Mouse (Mus musculus) liver, embryonic 14.5 days (tissue): ENCODE data around the gene Trp53rka. TPM values are rescaled to one million over a fixed set of nuclear protein-coding genes. Genes with fewer than 3 reads are reported as not detected.

Experiments
- ATAC-seq: fragments of 200-750 bp; cut with Nextera tagmentation; 2 replicates; pipeline ENCODE4 v1.8.0; 2017; ENCODE audit warnings: moderate number of reproducible peaks, mild to moderate bottlenecking, moderate library complexity; ENCODE audit not compliant: insufficient read depth
- DNase-seq, 3 experiments: peaks; one replicate each; pipeline ENCODE4 v3.0.0-alpha.2; 2012 to 2013; ENCODE audit warnings: low read depth in 3 of 3, low spot score in 3 of 3
- H3K27ac ChIP-seq: fragments of 300-500 bp; sonication (generic); 2 replicates; pipeline ENCODE4 v1.5.1; 2014; ENCODE audit warnings: moderate library complexity, mild to moderate bottlenecking, control low read depth, inconsistent platforms
- H3K27me3 ChIP-seq: fragments of 300-500 bp; sonication (generic); 2 replicates; pipeline ENCODE4 v1.6.1; 2014; ENCODE audit warnings: mild to moderate bottlenecking, low read length, moderate library complexity; ENCODE audit not compliant: control insufficient read depth, insufficient read depth
- H3K36me3 ChIP-seq: fragments of 300-500 bp; sonication (generic); replicated peaks from 2 replicates; pipeline ENCODE4 v1.6.1; 2014; ENCODE audit warnings: low read depth; ENCODE audit not compliant: control insufficient read depth, insufficient read depth
- H3K4me1 ChIP-seq, 2 experiments: fragments of 200-500 bp in 1 of 2; fragments of 300-500 bp in 1 of 2; sonication (generic) in 1 of 2; replicated peaks; 2 replicates each; pipeline ENCODE4 v1.6.1; 2012 to 2014; ENCODE audit warnings: antibody characterized with exemption in 1 of 2, inconsistent platforms in 1 of 2, low read length in 1 of 2; ENCODE audit not compliant: control insufficient read depth in 2 of 2, insufficient read depth in 2 of 2
- H3K4me2 ChIP-seq: fragments of 300-500 bp; sonication (generic); 2 replicates; pipeline ENCODE4 v1.6.1; 2014; ENCODE audit warnings: low read depth, mild to moderate bottlenecking, control low read depth, moderate library complexity
- H3K4me3 ChIP-seq, 2 experiments: fragments of 200-500 bp in 1 of 2; fragments of 300-500 bp in 1 of 2; sonication (generic) in 1 of 2; 2 replicates each; pipeline ENCODE4 v1.5.1; 2012 to 2014; ENCODE audit warnings: low read depth in 2 of 2, low read length in 2 of 2, mild to moderate bottlenecking in 2 of 2, control low read depth in 1 of 2, inconsistent platforms in 1 of 2, moderate library complexity in 1 of 2; ENCODE audit not compliant: insufficient read depth in 1 of 2
- H3K9ac ChIP-seq: fragments of 300-500 bp; sonication (generic); replicated peaks from 2 replicates; pipeline ENCODE4 v1.6.1; 2014; ENCODE audit warnings: mild to moderate bottlenecking, control low read depth, moderate library complexity
- H3K9me3 ChIP-seq: fragments of 300-500 bp; sonication (generic); 2 replicates; pipeline ENCODE4 v1.6.1; 2016; ENCODE audit warnings: low read length, mixed read lengths; ENCODE audit not compliant: control insufficient read depth
- CTCF ChIP-seq: IDR thresholded peaks from 2 replicates; pipeline ENCODE4 v1.5.1; 2016; ENCODE audit warnings: antibody characterized with exemption, low read depth, control low read depth
- EP300 ChIP-seq: IDR thresholded peaks from 2 replicates; pipeline ENCODE4 v1.6.1; 2016; ENCODE audit warnings: antibody characterized with exemption, low read depth
- WGBS: fragments of 180-500 bp; shearing (Covaris S2); extraction: QIAGEN DNeasy Blood & Tissue Kit; methylation state at CpG from one replicate; pipeline ENCODE4 v1.1.7; 2014; ENCODE audit not compliant: insufficient replicate concordance; 5-methylcytosine and 5-hydroxymethylcytosine counted together
- polyA plus RNA-seq, 2 experiments: library from polyadenylated mRNA; depleted of rRNA in 1 of 2; stranded (reverse) in 1 of 2; unstranded in 1 of 2; fragments of >200 nt; fragmentation: Nextera tagmentation in 1 of 2; extraction: Ambion mirVana in 1 of 2; gene quantifications; 2 replicates each; pipeline versions ENCODE4 v1.2.1 to v1.2.3; 2012 to 2014

Trp53rka gene
- 5.4 and 7.4 TPM in 2 replicates for polyA plus RNA-seq (2012; rRNA removed)
- polyA plus RNA-seq (2014; fragmentation: Nextera tagmentation; extraction: Ambion mirVana), result 7.8 and 8.8 TPM in 2 replicates

DNA sequence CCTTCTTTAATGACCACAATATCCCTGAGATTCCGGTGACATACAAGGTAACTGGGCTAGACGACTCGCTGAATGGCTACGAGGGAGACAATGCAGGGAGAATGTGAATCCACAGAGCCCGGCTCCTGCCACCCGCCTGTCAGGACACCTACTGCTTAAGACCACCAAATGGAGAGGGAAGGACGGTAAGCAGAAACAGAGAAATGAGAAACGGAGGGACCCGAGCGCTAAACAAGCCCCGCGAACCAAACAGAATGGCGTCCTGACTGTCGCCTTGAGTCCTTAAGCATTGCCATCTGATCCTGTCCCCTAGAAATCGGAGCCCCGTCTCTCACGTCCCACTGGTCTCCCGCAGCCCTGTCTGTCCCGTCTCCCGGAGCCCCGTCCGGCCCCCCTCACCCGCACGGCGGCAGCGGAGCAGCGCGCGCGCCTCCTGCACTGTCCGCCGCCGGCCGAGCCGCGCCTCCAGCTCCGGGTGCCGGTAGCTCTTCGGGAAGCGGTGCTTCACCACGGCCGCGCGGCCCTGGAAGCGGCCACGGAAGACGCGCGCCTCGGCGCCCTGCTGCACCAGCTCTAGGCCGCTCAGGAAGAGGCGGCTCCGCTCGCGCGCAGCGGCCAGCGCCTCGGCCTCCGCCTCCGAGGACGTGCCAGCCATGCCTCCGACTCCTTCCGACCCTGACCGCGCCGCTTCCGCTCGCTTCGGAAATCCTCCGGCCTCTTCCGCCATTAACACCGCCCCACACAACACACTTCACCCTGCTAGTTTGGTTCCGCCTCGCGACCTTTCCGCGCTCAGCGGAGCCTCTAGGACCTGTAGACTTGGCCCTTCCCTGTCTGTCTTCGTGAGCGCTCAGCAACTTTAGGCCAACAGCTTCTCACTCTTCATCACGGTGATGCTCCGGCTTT, at the start of gene Trp53rka:
Trp53rka (minus strand) TSS at position 677 of the 906 bp plus-strand sequence.
- H3K4me2 ChIP-seq, result peak within 1 kb of the TSS; percentile 67

DNA sequence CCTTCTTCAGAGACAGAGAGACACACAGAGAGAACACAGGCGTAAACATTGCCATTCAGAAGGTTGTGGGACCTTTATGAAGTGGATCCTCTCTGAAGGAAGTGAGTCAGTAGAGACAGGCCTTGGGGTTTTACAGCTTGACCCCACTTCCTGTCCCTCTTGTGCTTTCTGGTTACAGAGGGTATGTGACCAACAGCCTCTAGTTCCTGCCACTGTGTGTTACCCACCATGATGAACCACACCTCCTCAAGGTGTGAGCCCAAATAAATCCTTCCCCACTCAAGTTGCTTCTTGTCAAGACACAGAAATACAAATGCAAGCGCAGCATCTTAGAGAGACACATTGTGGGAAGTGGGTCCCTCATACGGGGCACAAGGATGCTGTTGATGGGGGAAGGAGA, 47.9 kb upstream of the Trp53rka start:
- 42% methylated on average over 3 of the region's 3 CpGs for WGBS

More for the DNA sequence above, at the start of gene Trp53rka:
- Histone ChIP-seq H3K27ac (no peak within 1 kb of the TSS), H3K9ac (peak within 1 kb of the TSS; percentile 56), H3K27me3 (no peaks in the 10 kb centered on the region), H3K4me3 (peak within 1 kb of the TSS; percentile 66 to 96), H3K4me1 (peaks cover 0 to 4% of the 10 kb centered on the region in 2 experiments; a peak in 2 of 4 replicates), H3K9me3 (no peaks in the 10 kb centered on the region), H3K36me3 (no peaks in the 10 kb centered on the region)
- ATAC-seq, result peak; percentile 84
- peak; percentile 42 to 47 (median 42) for DNase-seq
- TF ChIP-seq EP300 (no peak), CTCF (no peak)
- under 1% methylated on average over 79 of the region's 84 CpGs for WGBS

DNA sequence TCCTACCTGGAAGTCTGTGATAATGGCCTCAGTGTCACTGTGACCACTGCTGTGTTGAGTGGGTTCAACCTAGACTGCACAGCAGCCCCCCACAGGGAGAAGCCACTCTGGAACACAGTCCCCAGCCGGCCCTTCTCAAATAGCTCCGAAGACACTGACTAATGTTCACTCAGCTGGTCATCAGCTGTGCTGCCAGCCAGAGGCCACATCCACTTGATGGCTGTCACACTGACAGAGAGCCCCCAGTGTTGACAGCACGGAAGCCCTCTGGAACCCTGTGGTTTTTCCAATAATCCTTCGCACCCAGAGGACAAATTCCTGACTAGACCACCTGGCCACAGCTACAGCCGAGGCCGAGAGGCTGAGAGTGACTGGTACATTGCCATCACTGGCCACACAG, 40.7 kb upstream of the Trp53rka start:
- no peak overlapping the region for H3K4me3 ChIP-seq
- no peaks in the 10 kb centered on the region for H3K9me3 ChIP-seq
- H3K36me3 ChIP-seq, result no peaks in the 10 kb centered on the region
- WGBS, result 52% methylated on average over 6 of the region's 6 CpGs
- H3K4me1 ChIP-seq, result no peaks in the 10 kb centered on the region
- no peak overlapping the region for H3K4me2 ChIP-seq
- TF ChIP-seq CTCF, result no peak
- ATAC-seq (no peak), DNase-seq (no peak)
- no peaks in the 10 kb centered on the region for H3K27me3 ChIP-seq
- H3K27ac ChIP-seq, result no peak overlapping the region
- no peak overlapping the region for H3K9ac ChIP-seq

More for the DNA sequence above, 47.9 kb upstream of the Trp53rka start:
- ATAC-seq, result no peak
- no peaks in the 10 kb centered on the region for H3K4me1 ChIP-seq
- H3K36me3 ChIP-seq, result no peaks in the 10 kb centered on the region
- no peak for DNase-seq
- H3K4me2 ChIP-seq, result no peak overlapping the region
- no peak overlapping the region for H3K4me3 ChIP-seq
- no peak overlapping the region for H3K9ac ChIP-seq
- H3K27me3 ChIP-seq, result no peaks in the 10 kb centered on the region
- no peaks in the 10 kb centered on the region for H3K9me3 ChIP-seq
- TF ChIP-seq CTCF, result no peak
- no peak for TF ChIP-seq EP300
- no peak overlapping the region for H3K27ac ChIP-seq

- ATAC-seq, result no peak
- peak in 1 of 3 experiments; percentile 14 for DNase-seq
- Histone ChIP-seq H3K4me3 (no peak overlapping the region), H3K4me1 (no peaks in the 10 kb centered on the region), H3K27me3 (no peaks in the 10 kb centered on the region), H3K9me3 (no peaks in the 10 kb centered on the region), H3K9ac (no peak overlapping the region), H3K4me2 (no peak overlapping the region), H3K36me3 (no peaks in the 10 kb centered on the region), H3K27ac (no peak overlapping the region)
- TF ChIP-seq CTCF (peak; percentile 96), EP300 (no peak)
- 13% methylated on average over 8 of the region's 8 CpGs for WGBS
Observed at GRCm38 (mm10) chr2:165529106-165529505, 36.0 kb upstream of the Trp53rka start.

DNA sequence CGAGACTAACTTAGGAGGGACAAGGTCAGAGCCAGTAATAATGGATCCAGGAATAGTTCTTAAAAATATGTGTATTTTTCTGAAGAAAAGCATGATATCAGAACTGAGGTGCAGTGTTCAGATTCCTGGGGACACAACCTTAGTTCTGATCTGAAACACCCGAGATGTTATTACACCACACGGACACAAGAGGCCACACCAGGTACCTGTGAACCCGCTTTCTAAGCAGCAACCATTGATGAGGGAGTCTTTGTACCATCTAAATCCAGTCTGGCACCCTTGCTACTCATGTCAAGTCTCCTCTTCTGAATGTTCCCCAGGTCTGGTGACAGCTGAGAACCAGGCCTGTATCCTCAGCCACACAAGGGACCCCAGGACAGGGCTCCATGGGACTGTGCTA, 32.5 kb upstream of the Trp53rka start:
- H3K4me1 ChIP-seq, result no peaks in the 10 kb centered on the region
- 33% methylated on average over 4 of the region's 4 CpGs for WGBS
- H3K4me2 ChIP-seq, result no peak overlapping the region
- H3K4me3 ChIP-seq, result no peak overlapping the region
- no peak overlapping the region for H3K9ac ChIP-seq
- TF ChIP-seq EP300, result no peak
- TF ChIP-seq CTCF, result no peak
- ATAC-seq (no peak), DNase-seq (no peak)
- H3K36me3 ChIP-seq, result no peaks in the 10 kb centered on the region
- no peaks in the 10 kb centered on the region for H3K9me3 ChIP-seq
- no peaks in the 10 kb centered on the region for H3K27me3 ChIP-seq
- no peak overlapping the region for H3K27ac ChIP-seq
